Mouse (Mus musculus): Measurements from ENCODE around the gene Drp2. TPM values are rescaled to one million over a fixed set of nuclear protein-coding genes. Genes with fewer than 3 reads are reported as not detected.
A peak's percentile ranks its signal among the peaks of the same experiment; 100 is the strongest.

Drp2 gene
- total RNA-seq (2014; rRNA removed; ENCODE audit: low replicate concordance) (0.04 and 1.4 TPM in 2 replicates), polyA plus RNA-seq (2015; fragmentation: Nextera tagmentation; extraction: Ambion mirVana) (0.07 and 0.08 TPM in 2 replicates)

DNA sequence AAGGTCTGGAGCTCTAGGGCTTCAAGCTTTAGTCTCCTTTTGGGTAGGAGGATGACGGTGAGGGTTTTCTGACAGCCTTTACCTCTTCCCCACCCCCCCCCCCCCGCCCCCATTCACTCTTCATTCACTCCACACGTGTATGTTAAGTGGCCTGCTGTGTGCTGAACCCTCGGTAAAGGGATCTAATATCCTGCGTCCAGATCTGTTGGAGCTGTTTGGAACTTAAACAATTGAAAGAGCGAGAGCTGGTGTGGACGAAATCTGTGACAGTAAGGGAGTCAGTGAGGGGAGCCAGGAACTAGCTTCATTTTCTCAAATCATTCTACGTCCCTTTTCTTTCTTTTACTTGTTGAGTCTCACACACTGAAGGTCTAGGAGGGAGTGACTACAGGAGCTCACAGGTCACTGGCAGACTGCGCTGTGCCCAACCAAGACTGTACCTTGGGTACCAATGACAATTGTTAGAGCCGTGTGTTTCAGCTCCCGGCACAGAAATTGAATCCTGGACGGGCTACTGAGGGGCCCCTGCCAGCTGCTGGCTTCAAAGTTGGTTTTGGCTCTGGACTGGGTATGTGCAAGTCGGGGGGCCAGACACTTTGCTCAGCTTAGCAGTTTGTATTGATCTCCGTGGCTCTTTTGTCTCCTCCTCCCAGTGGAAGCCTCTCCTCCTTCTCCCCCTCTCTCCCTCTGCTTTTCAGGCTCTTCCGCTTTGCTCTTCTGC lies at the start of gene Drp2:
Gene Drp2 (plus strand): TSS at position 689 of the 721 bp plus-strand sequence.
- no peak within 1 kb of the TSS for H3K9ac ChIP-seq (replicated peaks; ENCODE audit: low read depth, low read length)
- DNase-seq (ENCODE audit: low spot score) (no peak), ATAC-seq (ENCODE audit: insufficient read depth, low read depth) (no peak)

DNA sequence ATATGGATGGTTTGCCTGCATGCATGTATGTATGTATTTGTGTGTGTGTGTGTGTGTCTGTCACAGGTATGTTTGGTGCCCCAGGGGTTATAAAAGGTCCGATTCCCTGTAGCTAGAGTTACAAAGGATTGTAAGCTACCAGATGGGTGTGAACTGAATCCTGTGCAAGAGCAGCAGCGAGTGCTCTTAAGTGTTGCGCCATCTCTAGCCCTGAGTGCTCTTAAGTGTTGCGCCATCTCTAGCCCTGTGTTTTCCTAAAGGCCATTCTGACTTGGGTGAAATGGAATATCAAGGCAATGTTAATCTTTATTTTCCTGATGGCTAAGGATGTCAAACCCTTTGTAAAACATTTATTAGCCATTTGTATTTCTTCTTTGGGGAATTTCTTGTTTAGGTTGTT lies 45.0 kb upstream of the Drp2 start:
- H3K4me3 ChIP-seq (ENCODE audit: low read depth, low read length) = no peak overlapping the region
- H3K27ac ChIP-seq (ENCODE audit: low read depth) = no peak overlapping the region
- H3K4me2 ChIP-seq (ENCODE audit: low read depth, low read length) = no peak overlapping the region
- H3K9me3 ChIP-seq (replicated peaks; ENCODE audit: control insufficient read depth, low read length) = no peaks in the 10 kb centered on the region
- TF ChIP-seq EP300 (IDR thresholded peaks at IDR 0.05; ENCODE audit: low read depth) (no peak), CTCF (IDR thresholded peaks at IDR 0.05; ENCODE audit: low read depth) (no peak)
- H3K4me1 ChIP-seq (ENCODE audit: control insufficient read depth, insufficient read depth) = no peaks in the 10 kb centered on the region
- H3K9ac ChIP-seq (replicated peaks; ENCODE audit: low read depth, low read length) = no peak overlapping the region
- no peak for DNase-seq (ENCODE audit: low spot score)
- no peaks in the 10 kb centered on the region for H3K27me3 ChIP-seq (ENCODE audit: control insufficient read depth, insufficient read depth, low read length)
- H3K36me3 ChIP-seq (replicated peaks; ENCODE audit: control insufficient read depth, insufficient read depth, low read length) = no peaks in the 10 kb centered on the region
- WGBS = 72% methylated on average over 4 of the region's 4 CpGs
- no peak for ATAC-seq (ENCODE audit: insufficient read depth, low read depth)

More for the DNA sequence above, at the start of gene Drp2:
- Histone ChIP-seq H3K9me3 (replicated peaks; ENCODE audit: control insufficient read depth, low read length) (no peaks in the 10 kb centered on the region), H3K4me3 (ENCODE audit: low read depth, low read length) (peak within 1 kb of the TSS; percentile 41), H3K4me1 (ENCODE audit: control insufficient read depth, insufficient read depth) (no peaks in the 10 kb centered on the region), H3K27me3 (ENCODE audit: control insufficient read depth, insufficient read depth, low read length) (no peaks in the 10 kb centered on the region), H3K36me3 (replicated peaks; ENCODE audit: control insufficient read depth, insufficient read depth, low read length) (no peaks in the 10 kb centered on the region), H3K4me2 (ENCODE audit: low read depth, low read length) (peak within 1 kb of the TSS; percentile 63), H3K27ac (ENCODE audit: low read depth) (no peak within 1 kb of the TSS)
- WGBS = 32% methylated on average over 14 of the region's 15 CpGs
- TF ChIP-seq EP300 (IDR thresholded peaks at IDR 0.05; ENCODE audit: low read depth) (no peak), CTCF (IDR thresholded peaks at IDR 0.05; ENCODE audit: low read depth) (no peak)

DNA sequence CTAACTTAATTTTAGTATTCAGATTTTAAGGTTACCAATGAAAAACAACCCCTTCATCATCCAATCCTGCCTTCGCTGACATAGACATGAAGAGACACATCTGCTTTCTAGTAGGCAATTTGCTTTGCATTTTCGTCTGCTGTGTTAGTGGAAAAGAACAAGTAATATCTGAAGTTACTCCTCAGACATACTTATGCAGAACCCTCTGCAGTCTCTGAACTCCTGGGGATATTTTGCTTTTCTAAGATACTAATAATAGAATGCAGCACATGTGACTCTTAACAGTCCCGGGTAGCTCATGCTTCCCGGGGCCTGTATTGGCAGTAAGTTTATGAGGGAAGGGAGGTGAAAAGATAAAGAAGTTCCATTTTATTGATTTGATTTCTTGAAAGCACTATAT lies 42.2 kb upstream of the Drp2 start:
- H3K4me3 ChIP-seq (ENCODE audit: low read depth, low read length) = no peak overlapping the region
- ATAC-seq (ENCODE audit: insufficient read depth, low read depth) = no peak; the same call in 1 of the 2 replicates
- no peak for DNase-seq (ENCODE audit: low spot score)

DNA sequence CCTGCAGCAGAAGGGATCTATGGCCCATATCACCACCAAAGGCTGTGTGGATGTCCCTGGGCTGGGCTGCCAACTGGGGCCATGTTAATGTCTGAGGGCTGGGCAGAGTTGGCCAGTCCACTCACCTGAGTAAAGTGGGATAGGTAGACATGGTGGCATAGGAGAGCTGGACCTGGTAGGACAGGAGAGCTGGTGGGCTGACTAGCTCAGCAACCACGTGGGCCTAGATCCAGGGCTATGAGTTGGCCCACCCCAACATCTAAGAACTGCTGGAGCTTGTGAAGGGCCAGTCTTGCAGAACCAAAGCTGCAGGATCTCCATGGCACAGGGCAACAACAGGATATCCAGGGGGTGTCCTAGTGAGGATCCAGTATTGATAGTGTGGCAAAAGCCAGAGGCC lies 38.9 kb upstream of the Drp2 start:
- 38% methylated on average over 1 of the region's 1 CpGs for WGBS

More for the DNA sequence above, 42.2 kb upstream of the Drp2 start:
- H3K36me3 ChIP-seq (replicated peaks; ENCODE audit: control insufficient read depth, insufficient read depth, low read length) = no peaks in the 10 kb centered on the region
- H3K9ac ChIP-seq (replicated peaks; ENCODE audit: low read depth, low read length) = no peak overlapping the region
- TF ChIP-seq EP300 (IDR thresholded peaks at IDR 0.05; ENCODE audit: low read depth) = no peak
- no peak for TF ChIP-seq CTCF (IDR thresholded peaks at IDR 0.05; ENCODE audit: low read depth)
- no peaks in the 10 kb centered on the region for H3K9me3 ChIP-seq (replicated peaks; ENCODE audit: control insufficient read depth, low read length)
- no peak overlapping the region for H3K27ac ChIP-seq (ENCODE audit: low read depth)
- H3K4me2 ChIP-seq (ENCODE audit: low read depth, low read length) = no peak overlapping the region
- no peaks in the 10 kb centered on the region for H3K4me1 ChIP-seq (ENCODE audit: control insufficient read depth, insufficient read depth)
- no peaks in the 10 kb centered on the region for H3K27me3 ChIP-seq (ENCODE audit: control insufficient read depth, insufficient read depth, low read length)
- WGBS = 62% methylated on average over 4 of the region's 4 CpGs

DNA sequence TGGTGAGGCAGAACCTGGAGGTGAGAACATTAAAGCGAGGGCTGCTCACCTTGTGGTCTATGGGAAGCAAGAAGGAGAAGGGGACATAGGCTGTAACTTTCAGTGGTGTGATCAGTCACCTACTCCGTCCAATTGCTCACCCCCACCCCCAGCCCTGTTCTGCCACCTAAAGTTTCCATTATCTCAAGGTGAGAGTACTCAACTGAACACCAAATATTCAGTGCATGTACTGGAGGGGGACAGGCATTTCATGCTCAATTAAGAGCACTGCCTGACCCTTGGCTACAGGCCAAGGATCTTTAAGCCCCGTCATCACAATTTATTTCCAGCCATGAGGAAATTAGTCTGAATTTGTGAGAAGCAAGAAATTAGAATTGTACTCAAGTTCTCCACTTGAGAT lies 37.8 kb upstream of the Drp2 start:
- Histone ChIP-seq H3K4me1 (ENCODE audit: control insufficient read depth, insufficient read depth) (no peaks in the 10 kb centered on the region), H3K27ac (ENCODE audit: low read depth) (no peak overlapping the region), H3K36me3 (replicated peaks; ENCODE audit: control insufficient read depth, insufficient read depth, low read length) (no peaks in the 10 kb centered on the region), H3K9me3 (replicated peaks; ENCODE audit: control insufficient read depth, low read length) (no peaks in the 10 kb centered on the region), H3K4me2 (ENCODE audit: low read depth, low read length) (no peak overlapping the region), H3K27me3 (ENCODE audit: control insufficient read depth, insufficient read depth, low read length) (no peaks in the 10 kb centered on the region), H3K9ac (replicated peaks; ENCODE audit: low read depth, low read length) (no peak overlapping the region), H3K4me3 (ENCODE audit: low read depth, low read length) (no peak overlapping the region)
- DNase-seq (ENCODE audit: low spot score) = no peak
- no peak for TF ChIP-seq CTCF (IDR thresholded peaks at IDR 0.05; ENCODE audit: low read depth)
- no peak for TF ChIP-seq EP300 (IDR thresholded peaks at IDR 0.05; ENCODE audit: low read depth)
- ATAC-seq (ENCODE audit: insufficient read depth, low read depth) = no peak
- 60% methylated on average over 3 of the region's 3 CpGs for WGBS

More for the DNA sequence above, 38.9 kb upstream of the Drp2 start:
- no peak overlapping the region for H3K4me2 ChIP-seq (ENCODE audit: low read depth, low read length)
- H3K9me3 ChIP-seq (replicated peaks; ENCODE audit: control insufficient read depth, low read length) = no peaks in the 10 kb centered on the region
- ATAC-seq (ENCODE audit: insufficient read depth, low read depth) = no peak
- no peak overlapping the region for H3K9ac ChIP-seq (replicated peaks; ENCODE audit: low read depth, low read length)
- no peaks in the 10 kb centered on the region for H3K27me3 ChIP-seq (ENCODE audit: control insufficient read depth, insufficient read depth, low read length)
- no peak for TF ChIP-seq CTCF (IDR thresholded peaks at IDR 0.05; ENCODE audit: low read depth)
- TF ChIP-seq EP300 (IDR thresholded peaks at IDR 0.05; ENCODE audit: low read depth) = no peak
- H3K4me1 ChIP-seq (ENCODE audit: control insufficient read depth, insufficient read depth) = no peaks in the 10 kb centered on the region
- no peak overlapping the region for H3K27ac ChIP-seq (ENCODE audit: low read depth)
- no peak overlapping the region for H3K4me3 ChIP-seq (ENCODE audit: low read depth, low read length)
- H3K36me3 ChIP-seq (replicated peaks; ENCODE audit: control insufficient read depth, insufficient read depth, low read length) = no peaks in the 10 kb centered on the region
- DNase-seq (ENCODE audit: low spot score) = no peak

Measured in heart, postnatal 0 days (tissue).